Mouse (Mus musculus) small intestine, adult 2 months (tissue): ENCODE results near the gene Kcnt2. TPM values are rescaled to one million over a fixed set of nuclear protein-coding genes. Genes with fewer than 3 reads are reported as not detected.

Experiments used
- H3K27ac ChIP-seq: fragments of 200-500 bp; 2 replicates; pipeline ENCODE4 v1.5.1; 2012; ENCODE audit warnings: low read depth, low read length, control low read depth, inconsistent platforms; ENCODE audit not compliant: insufficient read depth
- H3K27me3 ChIP-seq: fragments of 200-500 bp; 2 replicates; pipeline ENCODE4 v1.6.1; 2012; ENCODE audit warnings: mild to moderate bottlenecking, moderate library complexity, low read length, inconsistent platforms; ENCODE audit not compliant: control insufficient read depth, insufficient read depth
- H3K36me3 ChIP-seq: fragments of 200-500 bp; 2 replicates; pipeline ENCODE4 v1.6.1; 2012; ENCODE audit warnings: mild to moderate bottlenecking, low read length, control low read depth, inconsistent platforms; ENCODE audit not compliant: control insufficient read depth, insufficient read depth
- H3K4me1 ChIP-seq: fragments of 200-500 bp; 2 replicates; pipeline ENCODE4 v1.6.1; 2012; ENCODE audit warnings: low read length, inconsistent platforms, mixed read lengths; ENCODE audit not compliant: control insufficient read depth, insufficient read depth, insufficient read length
- H3K4me3 ChIP-seq: fragments of 200-500 bp; 2 replicates; pipeline ENCODE4 v1.5.1; 2012; ENCODE audit warnings: low read depth, mild to moderate bottlenecking, control low read depth, inconsistent platforms, low read length, moderate library complexity
- CTCF ChIP-seq: fragments of 200-500 bp; IDR thresholded peaks from 2 replicates; pipeline ENCODE4 v1.5.1; 2012; ENCODE audit warnings: low read depth, mild to moderate bottlenecking, control low read depth, inconsistent platforms, low read length, moderate library complexity, mixed read lengths; ENCODE audit not compliant: insufficient replicate concordance, insufficient read length; ENCODE audit errors: extremely low read depth
- POLR2A ChIP-seq: fragments of 200-500 bp; IDR thresholded peaks from 2 replicates; pipeline ENCODE4 v1.6.1; 2012; ENCODE audit warnings: low read depth, mild to moderate bottlenecking, control low read depth, inconsistent platforms, low read length, moderate library complexity
- WGBS: fragments of 180-500 bp; shearing (Covaris S2); methylation state at CpG from one replicate; pipeline ENCODE4 v1.1.7; 2018; 5-methylcytosine and 5-hydroxymethylcytosine counted together
- polyA plus RNA-seq: library from polyadenylated mRNA; depleted of rRNA; stranded (reverse); fragments of >200 nt; gene quantifications from 2 replicates; pipeline ENCODE4 v1.2.3, GENCODE M21; 2012

Gene Kcnt2
- polyA plus RNA-seq, 1 experiment, result not detected

DNA sequence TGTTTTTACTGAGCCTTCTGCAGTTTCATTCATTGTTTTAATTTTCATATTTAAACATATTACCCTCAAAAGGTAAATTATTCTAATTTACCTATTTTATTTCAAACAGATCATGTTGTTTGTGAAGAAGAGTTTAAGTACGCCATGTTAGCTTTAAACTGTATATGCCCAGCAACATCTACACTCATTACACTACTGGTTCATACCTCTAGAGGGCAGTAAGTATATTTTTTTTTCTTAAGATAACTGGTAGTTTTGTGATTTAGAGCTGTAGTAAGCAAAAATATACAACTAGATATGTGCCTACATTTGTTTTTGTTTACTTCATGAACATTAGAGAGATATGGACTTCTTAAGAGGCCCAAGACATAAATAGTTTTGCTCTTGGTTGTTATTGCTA is 238.1 kb downstream of the Kcnt2 start:
- Histone ChIP-seq H3K4me1 (no peaks in the 10 kb centered on the region), H3K36me3 (no peaks in the 10 kb centered on the region), H3K27me3 (no peaks in the 10 kb centered on the region), H3K27ac (no peak overlapping the region), H3K4me3 (no peak overlapping the region)
- TF ChIP-seq POLR2A (no peak), CTCF (no peak)
- 83% methylated on average over 1 of the region's 1 CpGs for WGBS

DNA sequence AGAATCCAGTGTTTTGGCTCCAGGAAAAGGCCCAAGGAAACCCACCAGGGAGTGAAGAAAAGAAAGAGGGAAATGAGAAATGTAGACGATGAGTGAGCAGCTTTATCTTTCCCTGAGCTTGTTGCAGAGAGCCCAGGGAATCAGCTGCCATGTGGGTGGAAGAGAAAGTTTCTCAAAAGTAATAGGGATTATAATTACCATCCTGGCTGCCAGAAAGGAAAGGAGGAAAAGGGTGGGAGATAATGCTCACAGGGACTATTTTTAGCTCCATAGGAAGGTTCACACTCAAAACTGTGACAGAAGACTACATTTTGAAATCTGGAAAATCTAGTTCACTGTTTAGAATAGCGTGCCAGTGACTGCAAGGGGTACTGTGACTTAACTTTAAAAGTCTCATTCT is 243.9 kb downstream of the Kcnt2 start:
- Histone ChIP-seq H3K4me1 (no peaks in the 10 kb centered on the region), H3K4me3 (no peak overlapping the region), H3K36me3 (no peaks in the 10 kb centered on the region), H3K27ac (no peak overlapping the region), H3K27me3 (no peaks in the 10 kb centered on the region)
- WGBS, result 73% methylated on average over 2 of the region's 2 CpGs
- TF ChIP-seq POLR2A (no peak), CTCF (no peak)

DNA sequence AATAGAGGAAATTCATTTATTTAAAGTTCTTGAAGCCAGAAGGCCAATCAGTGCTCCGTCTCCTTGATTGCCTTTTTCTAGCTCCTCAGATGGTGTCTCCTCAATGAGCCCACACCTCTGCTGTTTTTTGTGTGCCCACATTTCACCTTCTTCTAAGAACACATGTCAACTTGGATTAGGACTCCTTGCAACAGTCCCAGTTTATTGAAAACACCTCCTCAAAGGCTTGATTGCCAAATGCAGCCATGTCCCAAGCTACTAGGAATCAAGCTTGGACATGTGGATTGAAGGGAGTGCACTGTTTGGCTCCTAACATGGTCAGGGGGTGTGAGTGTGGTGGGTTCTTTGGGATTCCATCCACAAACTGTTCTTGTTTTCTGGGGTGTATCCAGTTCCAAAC is 245.4 kb downstream of the Kcnt2 start:
- no peak overlapping the region for H3K27ac ChIP-seq
- 83% methylated on average over 1 of the region's 1 CpGs for WGBS

DNA sequence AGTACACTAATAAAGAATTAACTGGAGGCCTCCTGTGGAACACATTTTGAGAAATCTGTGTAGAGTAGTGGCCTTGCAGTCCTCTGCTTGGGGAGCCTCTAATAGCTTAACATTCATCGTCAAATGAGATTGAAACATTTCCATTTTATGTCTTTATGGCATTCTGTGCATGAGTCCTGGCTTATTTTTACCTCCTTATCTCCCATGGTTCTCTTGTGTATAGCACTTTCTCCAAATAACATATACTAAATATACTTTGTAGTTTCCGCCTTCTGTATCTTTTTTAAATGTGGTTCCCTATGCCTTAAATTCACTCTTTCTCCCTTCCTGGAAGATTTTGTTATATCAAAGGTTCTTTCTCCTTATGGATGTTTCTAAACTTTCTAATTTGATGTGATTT is 246.3 kb downstream of the Kcnt2 start:
- Histone ChIP-seq H3K36me3 (no peaks in the 10 kb centered on the region), H3K27ac (no peak overlapping the region), H3K4me3 (no peak overlapping the region), H3K27me3 (no peaks in the 10 kb centered on the region), H3K4me1 (no peaks in the 10 kb centered on the region)
- 56% methylated on average over 2 of the region's 2 CpGs for WGBS
- TF ChIP-seq POLR2A (no peak), CTCF (no peak)

More for the DNA sequence above, 245.4 kb downstream of the Kcnt2 start:
- TF ChIP-seq CTCF (no peak), POLR2A (no peak)
- no peaks in the 10 kb centered on the region for H3K4me1 ChIP-seq
- H3K36me3 ChIP-seq, result no peaks in the 10 kb centered on the region
- no peaks in the 10 kb centered on the region for H3K27me3 ChIP-seq
- no peak overlapping the region for H3K4me3 ChIP-seq

DNA sequence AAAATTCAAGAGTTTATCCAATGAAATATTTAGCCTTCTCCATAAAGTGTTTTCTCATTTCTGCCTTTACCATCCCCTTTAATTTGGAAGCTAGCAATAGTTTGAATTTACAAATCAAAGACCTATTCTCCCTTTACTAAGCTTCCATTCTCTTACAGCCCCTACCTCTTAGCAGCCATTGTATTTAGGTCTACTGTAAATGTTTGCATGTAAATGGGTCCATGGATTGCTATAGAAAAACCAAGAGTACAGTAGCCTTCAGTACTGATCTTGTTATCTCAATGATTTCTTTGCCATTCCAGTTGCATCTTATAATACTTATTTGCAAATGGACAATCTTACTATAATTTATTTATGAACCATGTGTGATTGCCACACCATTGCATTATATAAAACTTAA is 267.5 kb downstream of the Kcnt2 start:
- Histone ChIP-seq H3K4me1 (no peaks in the 10 kb centered on the region), H3K27me3 (no peaks in the 10 kb centered on the region), H3K27ac (no peak overlapping the region), H3K36me3 (no peaks in the 10 kb centered on the region), H3K4me3 (no peak overlapping the region)
- no peak for TF ChIP-seq CTCF
- no peak for TF ChIP-seq POLR2A

DNA sequence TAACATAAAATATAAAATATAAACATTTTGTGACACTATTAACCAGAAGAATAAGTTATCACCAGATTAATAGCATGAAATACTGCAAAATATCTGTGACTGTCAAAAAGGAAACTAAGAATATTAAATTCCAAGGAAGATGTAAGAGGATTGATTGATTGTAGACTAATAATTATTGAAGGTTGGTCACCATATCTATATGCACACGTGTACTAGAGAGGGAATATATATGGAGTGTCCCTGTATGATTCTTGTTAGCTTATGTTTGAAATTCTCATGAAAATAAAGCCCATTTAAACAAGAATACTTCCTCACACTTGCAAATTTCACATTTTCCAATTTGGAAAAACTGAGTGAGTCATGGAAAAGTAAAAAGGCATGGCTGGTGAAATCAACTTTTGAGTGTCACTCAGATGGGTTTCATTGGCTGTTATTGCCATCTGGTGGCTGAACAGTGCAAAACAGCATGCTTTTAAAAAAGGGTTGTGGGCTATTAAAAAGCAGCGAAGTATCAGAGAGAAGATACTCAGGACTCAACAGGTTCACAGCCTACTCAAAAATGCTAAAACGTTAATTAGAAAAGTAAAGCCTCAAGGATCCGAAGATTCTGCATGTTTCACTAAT is 285.4 kb downstream of the Kcnt2 start:
- TF ChIP-seq POLR2A (no peak), CTCF (no peak)
- Histone ChIP-seq H3K36me3 (no peaks in the 10 kb centered on the region), H3K4me3 (no peak overlapping the region), H3K27me3 (no peaks in the 10 kb centered on the region), H3K4me1 (no peaks in the 10 kb centered on the region), H3K27ac (no peak overlapping the region)
- 37% methylated on average over 4 of the region's 4 CpGs for WGBS

DNA sequence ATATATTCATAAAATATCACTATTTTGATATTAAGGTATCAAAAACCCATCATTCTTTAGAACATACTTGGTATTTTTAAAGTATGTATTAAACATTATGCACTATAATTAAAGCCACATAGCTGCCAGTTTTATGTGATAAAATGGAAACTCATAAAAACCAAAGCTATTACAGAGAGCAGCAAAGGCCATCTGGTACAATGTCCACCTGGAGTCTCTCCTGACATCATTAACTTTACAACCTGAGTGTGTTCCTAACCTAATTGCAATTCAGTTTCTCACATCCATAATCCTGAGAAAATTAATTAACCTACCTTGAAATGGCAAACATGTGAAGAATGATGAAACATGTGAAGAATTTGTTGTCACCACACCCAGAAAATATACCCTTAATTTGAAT is 288.9 kb downstream of the Kcnt2 start:
- TF ChIP-seq POLR2A (no peak), CTCF (no peak)
- Histone ChIP-seq H3K27me3 (no peaks in the 10 kb centered on the region), H3K4me1 (no peaks in the 10 kb centered on the region), H3K27ac (no peak overlapping the region), H3K4me3 (no peak overlapping the region), H3K36me3 (no peaks in the 10 kb centered on the region)
